Mouse (Mus musculus): ENCODE measurements around the gene Qars.

- no peak for TF ChIP-seq CTCF (IDR thresholded peaks at IDR 0.05; ENCODE audit: low read depth, low read length)
- no peak for TF ChIP-seq POLR2A (IDR thresholded peaks at IDR 0.05; ENCODE audit: borderline replicate concordance, low read depth, low read length)
Measured at GRCm38 (mm10) chr9:108480813-108481519, 26.5 kb upstream of the Qars start.
